In the genomic region with DNA sequence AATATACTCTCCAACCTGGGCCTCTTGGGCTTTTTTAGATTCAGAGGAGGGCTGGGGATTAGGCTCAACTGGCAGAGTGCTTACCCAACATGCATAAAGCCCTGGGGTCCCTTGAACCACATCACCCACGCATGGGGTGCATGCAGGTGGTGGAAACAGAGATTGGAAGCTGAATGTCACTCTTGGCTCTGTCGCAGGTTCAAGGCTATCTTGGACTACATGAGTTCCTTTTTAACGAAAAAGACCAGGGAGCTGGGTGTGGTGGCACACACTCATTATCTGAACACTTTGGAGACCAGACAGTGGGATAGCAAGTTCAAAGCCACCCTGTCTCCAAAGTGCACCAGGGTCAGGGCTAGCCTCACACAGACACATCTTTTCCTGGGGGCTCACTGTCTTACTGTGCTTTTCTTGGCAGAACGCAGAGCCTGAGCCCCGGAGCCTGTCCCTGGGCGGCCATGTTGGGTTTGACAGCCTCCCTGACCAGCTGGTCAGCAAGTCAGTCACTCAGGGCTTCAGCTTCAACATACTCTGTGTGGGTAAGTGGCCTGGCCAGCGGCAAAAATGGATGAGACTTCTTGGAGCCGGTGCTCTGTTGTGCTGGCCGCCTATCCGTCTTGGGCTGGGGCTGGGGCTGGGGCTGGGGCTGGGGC, we compare ENCODE assay signal across 23 mouse cellular contexts. TPM values are rescaled to one million over a fixed set of nuclear protein-coding genes. Genes with fewer than 3 reads are reported as not detected.
A peak's percentile ranks its signal among the peaks of the same experiment; 100 is the strongest.
DNase-seq lines count a peak whose midpoint lies in the region; ATAC-seq and TF ChIP-seq lines count a peak whose summit lies in the region.
"Had no signal": no experiment of that assay in that cellular context is flagged by ENCODE, and none has a peak within 500 bp of the region (broad histone marks: within the 10 kb centered on the region; RNA-seq: fewer than 3 reads in every experiment).

No protein-coding gene starts in this region.

- no peak overlapping the region for H3K4me3 ChIP-seq in gastrocnemius, adult 2 months
- H3K4me3 ChIP-seq in liver, embryonic 13.5 days (replicated peaks) = no peak overlapping the region
- no peak overlapping the region for H3K4me3 ChIP-seq in liver, embryonic 11.5 days (ENCODE audit: low read depth, low read length)
- no peak overlapping the region for H3K4me3 ChIP-seq in brown adipose tissue, adult 24 weeks (ENCODE audit: insufficient read depth, low read depth, low read length)
- H3K4me3 ChIP-seq: embryonic facial prominence, embryonic 10.5 days; forebrain, embryonic 13.5 days; heart, adult 2 months; heart, embryonic 15.5 days; hindbrain, embryonic 10.5 days; intestine, embryonic 15.5 days had no signal

- peaks cover 66% of the 10 kb centered on the region for H3K36me3 ChIP-seq in liver, embryonic 13.5 days
- H3K36me3 ChIP-seq in liver, embryonic 11.5 days (ENCODE audit: control insufficient read depth, insufficient read depth, low read length) = peaks cover 24% of the 10 kb centered on the region

- peak overlapping the region; percentile 52 for H3K27ac ChIP-seq in gastrocnemius, adult 2 months
- H3K27ac ChIP-seq in liver, embryonic 13.5 days = peak overlapping the region; percentile 34; the same call in 1 of the 2 replicates
- no peak overlapping the region for H3K27ac ChIP-seq in liver, embryonic 11.5 days (ENCODE audit: low read depth, low read length)
- peak overlapping the region; percentile 47; the same call in 1 of the 2 replicates for H3K27ac ChIP-seq in brown adipose tissue, adult 24 weeks (replicated peaks; ENCODE audit: low read depth, low read length)
- H3K27ac ChIP-seq: embryonic facial prominence, embryonic 10.5 days; forebrain, embryonic 13.5 days; heart, adult 2 months; heart, embryonic 15.5 days; hindbrain, embryonic 10.5 days; hindbrain, embryonic 14.5 days; intestine, embryonic 15.5 days had no signal

- no peaks in the 10 kb centered on the region for H3K27me3 ChIP-seq in liver, embryonic 13.5 days
- no peaks in the 10 kb centered on the region for H3K27me3 ChIP-seq in liver, embryonic 11.5 days (replicated peaks; ENCODE audit: control insufficient read depth, insufficient read depth, low read length)
- H3K27me3 ChIP-seq: forebrain, embryonic 13.5 days; heart, embryonic 15.5 days; intestine, embryonic 15.5 days had no signal

- no peak overlapping the region for H3K9ac ChIP-seq in liver, embryonic 13.5 days
- no peak overlapping the region for H3K9ac ChIP-seq in liver, embryonic 11.5 days (ENCODE audit: low read depth, low read length)
- H3K9ac ChIP-seq: forebrain, embryonic 13.5 days; forebrain, postnatal 0 days; heart, embryonic 15.5 days; hindbrain, embryonic 14.5 days; intestine, embryonic 15.5 days had no signal

- no peak for ATAC-seq in liver, embryonic 13.5 days (ENCODE audit: low read depth)
- ATAC-seq in liver, embryonic 11.5 days (replicated peaks; ENCODE audit: low FRiP score) = no peak
- ATAC-seq: forebrain, embryonic 13.5 days; forebrain, postnatal 0 days; intestine, embryonic 15.5 days had no signal

- H3K9me3 ChIP-seq in liver, embryonic 13.5 days (replicated peaks) = no peaks in the 10 kb centered on the region
- H3K9me3 ChIP-seq in liver, embryonic 11.5 days (ENCODE audit: control insufficient read depth, low read length) = no peaks in the 10 kb centered on the region
- H3K9me3 ChIP-seq: embryonic facial prominence, embryonic 10.5 days; forebrain, embryonic 13.5 days; heart, embryonic 15.5 days; hindbrain, embryonic 10.5 days; intestine, embryonic 15.5 days had no signal

- 83% methylated on average over 10 of the region's 10 CpGs for WGBS in liver, embryonic 13.5 days (ENCODE audit: insufficient replicate concordance)
- 82% methylated on average over 10 of the region's 10 CpGs for WGBS in liver, embryonic 11.5 days

- no peak for TF ChIP-seq CTCF in gastrocnemius, adult 2 months (IDR thresholded peaks at IDR 0.05)

- no peak for DNase-seq in gastrocnemius, adult 2 months
- no peak for DNase-seq in gastrocnemius, adult 8-10 months (ENCODE audit: low spot score in 2 of 2)
- no peak for DNase-seq in liver, embryonic 13.5 days
- no peak for DNase-seq in liver, embryonic 11.5 days (ENCODE audit: low spot score)
- DNase-seq in urinary bladder, postnatal 25 days (ENCODE audit: low spot score) = no peak
- no peak for DNase-seq in kidney, postnatal 4 days
- DNase-seq: adrenal gland, adult 8-10 months; cerebellum, postnatal 10 days; forebrain, postnatal 0 days; gastrocnemius, postnatal 36 days; heart, adult 2 months; heart, postnatal 14 days had no signal

- intact Hi-C loops in gastrocnemius, adult 2 months (cut with DNase I) = no loop called here

- no peak overlapping the region for H3K4me2 ChIP-seq in liver, embryonic 13.5 days
- H3K4me2 ChIP-seq in liver, embryonic 11.5 days = no peak overlapping the region
- H3K4me2 ChIP-seq: forebrain, embryonic 13.5 days; heart, embryonic 11.5 days; heart, embryonic 15.5 days; hindbrain, embryonic 14.5 days; intestine, embryonic 15.5 days had no signal

- peaks cover 50% of the 10 kb centered on the region for H3K4me1 ChIP-seq in liver, embryonic 13.5 days (replicated peaks)
- peaks cover 24% of the 10 kb centered on the region for H3K4me1 ChIP-seq in liver, embryonic 11.5 days (replicated peaks; ENCODE audit: control insufficient read depth, insufficient read depth, low read length)
- peaks cover 20% of the 10 kb centered on the region for H3K4me1 ChIP-seq in brown adipose tissue, adult 24 weeks (ENCODE audit: control insufficient read depth, insufficient read depth, insufficient read length, low read length)

RNA-seq across cellular contexts. Expression of a gene that starts 12.6 kb away (rescaled TPM):
- total RNA-seq in gastrocnemius, adult 2 months (2021) = 10 to 100 TPM in 1 of 2 experiments, 1 to 10 TPM in 1; 9.5 to 14.0 TPM
- total RNA-seq in gastrocnemius, adult 8-10 months (2022) = 1 to 10 TPM; 4.5 to 8.4 (median 7.1) TPM
- polyA plus RNA-seq in liver, embryonic 13.5 days (2015; fragmentation: Nextera tagmentation; extraction: Ambion mirVana) = 21.9 and 26.6 TPM in 2 replicates
- 43.4 and 47.4 TPM in 2 replicates for polyA plus RNA-seq in liver, embryonic 11.5 days (2014; fragmentation: Nextera tagmentation; extraction: Ambion mirVana)
- polyA plus RNA-seq in brown adipose tissue, adult 24 weeks (2012; ENCODE audit: insufficient read depth, insufficient read length, missing spikeins) = 9.9 and 13.3 TPM in 2 replicates

RNA-seq across cellular contexts. Expression of a gene that starts 35.5 kb away (rescaled TPM):
- total RNA-seq in gastrocnemius, adult 2 months (2021) = 1 to 10 TPM; 4.6 to 6.3 TPM
- 1 to 10 TPM; 3.0 to 6.8 (median 4.0) TPM for total RNA-seq in gastrocnemius, adult 8-10 months (2022)
- polyA plus RNA-seq in liver, embryonic 13.5 days (2015; fragmentation: Nextera tagmentation; extraction: Ambion mirVana) = 13.3 and 13.8 TPM in 2 replicates
- polyA plus RNA-seq in liver, embryonic 11.5 days (2014; fragmentation: Nextera tagmentation; extraction: Ambion mirVana) = 22.3 and 27.4 TPM in 2 replicates
- polyA plus RNA-seq in brown adipose tissue, adult 24 weeks (2012; ENCODE audit: insufficient read depth, insufficient read length, missing spikeins) = 11.8 and 12.2 TPM in 2 replicates

RNA-seq across cellular contexts. Expression of a gene that starts 51.6 kb away (rescaled TPM):
- total RNA-seq in gastrocnemius, adult 2 months (2021) = under 1 TPM; 0.06 to 0.15 TPM
- total RNA-seq in gastrocnemius, adult 8-10 months (2022) = under 1 TPM in 1 of 4 experiments, not detected in 3; 0.13 TPM
- 11.0 and 13.2 TPM in 2 replicates for polyA plus RNA-seq in liver, embryonic 13.5 days (2015; fragmentation: Nextera tagmentation; extraction: Ambion mirVana)
- polyA plus RNA-seq in liver, embryonic 11.5 days (2014; fragmentation: Nextera tagmentation; extraction: Ambion mirVana) = 1.1 and 1.5 TPM in 2 replicates
- not detected in 2 replicates for polyA plus RNA-seq in brown adipose tissue, adult 24 weeks (2012; ENCODE audit: insufficient read depth, insufficient read length, missing spikeins)

RNA-seq across cellular contexts. Expression of a gene that starts 51.7 kb away (rescaled TPM):
- total RNA-seq in gastrocnemius, adult 2 months (2021) = not detected
- not detected for total RNA-seq in gastrocnemius, adult 8-10 months (2022)
- 0.53 and 0.59 TPM in 2 replicates for polyA plus RNA-seq in liver, embryonic 13.5 days (2015; fragmentation: Nextera tagmentation; extraction: Ambion mirVana)
- polyA plus RNA-seq in liver, embryonic 11.5 days (2014; fragmentation: Nextera tagmentation; extraction: Ambion mirVana) = not detected in 2 replicates
- polyA plus RNA-seq in brown adipose tissue, adult 24 weeks (2012; ENCODE audit: insufficient read depth, insufficient read length, missing spikeins) = not detected in 2 replicates
- total RNA-seq: adrenal gland, adult 8-10 months; ES-E14; forebrain, postnatal 0 days; gastrocnemius, adult 18-20 months; gastrocnemius, postnatal 36 days; heart, adult 2 months; heart, postnatal 14 days had no signal
- polyA plus RNA-seq: embryonic facial prominence, embryonic 14.5 days; forebrain, embryonic 13.5 days; heart, adult 2 months; heart, embryonic 15.5 days; hindbrain, embryonic 10.5 days; intestine, embryonic 15.5 days had no signal
